Mouse (Mus musculus) myocyte (in vitro differentiated cells): ENCODE measurements at regions not wholly inside any gene's neighbourhood (a gene's known extent, or its start where the extent isn't known, plus 50 kb on each side); places are given as distances from the start of the nearest gene placed in this dataset.

Experiments used
- H3K27me3 ChIP-seq: one replicate; pipeline ENCODE4 v1.6.1; 2011; ENCODE audit not compliant: control insufficient read depth, insufficient read depth, insufficient read length
- H3K36me3 ChIP-seq: one replicate; pipeline ENCODE4 v1.6.1; 2011; ENCODE audit not compliant: control insufficient read depth, insufficient read depth
- H3K4me2 ChIP-seq: one replicate; pipeline ENCODE4 v1.6.1; 2011; ENCODE audit warnings: low read depth, control low read depth
- H3K4me3 ChIP-seq: one replicate; pipeline ENCODE4 v1.5.1; 2011; ENCODE audit warnings: mild to moderate bottlenecking, control low read depth, moderate library complexity
- H3K79me2 ChIP-seq: one replicate; pipeline ENCODE4 v1.6.1; 2011; ENCODE audit not compliant: control insufficient read depth, insufficient read depth
- H3ac ChIP-seq: one replicate; pipeline ENCODE4 v1.6.1; 2011; ENCODE audit not compliant: control insufficient read depth, insufficient read length
- CEBPB ChIP-seq: IDR thresholded peaks from 2 replicates; pipeline ENCODE4 v1.6.1; 2011; ENCODE audit warnings: mild to moderate bottlenecking, moderate library complexity; ENCODE audit not compliant: poor library complexity, insufficient read depth, severe bottlenecking
- E2F4 ChIP-seq: IDR thresholded peaks from one replicate; pipeline ENCODE4 v1.6.1; 2011; ENCODE audit warnings: mild to moderate bottlenecking, control low read depth, moderate library complexity; ENCODE audit not compliant: insufficient read depth
- MAX ChIP-seq: IDR thresholded peaks from one replicate; pipeline ENCODE4 v1.6.1; 2011; ENCODE audit warnings: low read depth, mild to moderate bottlenecking, control low read depth
- MYOD1 ChIP-seq, 3 experiments: IDR thresholded peaks; one replicate each; pipeline ENCODE4 v1.6.1; 2011; ENCODE audit warnings: control low read depth in 2 of 3, low read depth in 2 of 3, mild to moderate bottlenecking in 2 of 3, moderate library complexity in 1 of 3; ENCODE audit not compliant: insufficient read length in 2 of 3, control insufficient read depth in 1 of 3
- MYOG ChIP-seq, 3 experiments: IDR thresholded peaks; one replicate each; pipeline ENCODE4 v1.6.1; 2011; ENCODE audit warnings: control low read depth in 2 of 3, low read depth in 2 of 3, mild to moderate bottlenecking in 2 of 3; ENCODE audit not compliant: insufficient read length in 2 of 3, control insufficient read depth in 1 of 3, insufficient read depth in 1 of 3
- POLR2A ChIP-seq: IDR thresholded peaks from one replicate; pipeline ENCODE4 v1.6.1; 2011; ENCODE audit warnings: low read depth, mild to moderate bottlenecking, control low read depth, moderate library complexity; ENCODE audit not compliant: insufficient read length
- POLR2AphosphoS2 ChIP-seq: IDR thresholded peaks from one replicate; pipeline ENCODE4 v1.6.1; 2011; ENCODE audit warnings: low read depth, control low read depth; ENCODE audit not compliant: insufficient read length
- REST ChIP-seq: IDR thresholded peaks from one replicate; pipeline ENCODE4 v1.6.1; 2011; ENCODE audit warnings: mild to moderate bottlenecking, control low read depth, moderate library complexity; ENCODE audit not compliant: insufficient read depth, insufficient read length
- SRF ChIP-seq: IDR thresholded peaks from one replicate; pipeline ENCODE4 v1.6.1; 2011; ENCODE audit warnings: low read depth; ENCODE audit not compliant: control insufficient read depth, insufficient read length
- TCF12 ChIP-seq: IDR thresholded peaks from one replicate; pipeline ENCODE4 v1.6.1; 2011; ENCODE audit warnings: mild to moderate bottlenecking, control low read depth; ENCODE audit not compliant: poor library complexity, insufficient read depth, severe bottlenecking
- TCF3 ChIP-seq: IDR thresholded peaks from one replicate; pipeline ENCODE4 v1.6.1; 2011; ENCODE audit warnings: low read depth, control low read depth; ENCODE audit not compliant: insufficient read length
- USF1 ChIP-seq: IDR thresholded peaks from one replicate; pipeline ENCODE4 v1.6.1; 2011; ENCODE audit warnings: low read depth, mild to moderate bottlenecking, control low read depth, moderate library complexity

DNA sequence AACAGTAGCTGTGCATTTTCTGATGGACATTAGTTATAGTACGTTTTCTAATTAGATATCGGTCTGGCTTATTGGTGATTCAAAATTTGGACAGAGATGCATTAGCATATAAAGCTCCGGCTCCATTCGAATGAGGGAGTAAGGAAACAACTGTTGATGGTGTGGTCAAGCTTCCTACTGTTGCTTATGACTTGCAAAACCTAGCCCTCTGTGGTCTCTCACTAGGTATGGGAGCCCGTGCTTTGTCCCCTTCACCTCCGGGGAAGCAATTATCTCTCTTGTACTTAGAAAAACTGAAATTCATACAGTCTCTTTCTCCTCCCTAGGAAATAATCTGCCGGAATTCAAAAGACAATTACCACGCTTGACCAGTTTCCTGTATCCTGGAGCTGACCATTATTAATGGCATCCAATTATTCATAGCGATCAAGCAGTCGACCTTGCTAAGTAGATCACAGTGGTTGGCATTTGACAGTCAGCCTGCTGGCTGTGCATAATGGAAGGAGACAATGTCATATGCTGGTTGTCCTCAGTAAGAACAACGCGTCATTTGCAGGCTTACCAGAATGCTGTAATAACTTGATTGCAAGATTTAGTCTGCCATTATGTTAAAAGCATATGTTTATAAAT lies 264.4 kb upstream of the Fam98a start:
- Histone ChIP-seq H3K36me3 (no peaks in the 10 kb centered on the region), H3ac (no peak overlapping the region), H3K27me3 (no peaks in the 10 kb centered on the region), H3K4me2 (no peak overlapping the region), H3K4me3 (no peak overlapping the region), H3K79me2 (no peaks in the 10 kb centered on the region)
- TF ChIP-seq MAX (no peak), POLR2AphosphoS2 (no peak), REST (no peak), TCF3 (no peak), MYOG (IDR thresholded peaks at IDR 0.05; ENCODE audit: control insufficient read depth in 1 of 3, insufficient read depth in 1 of 3, insufficient read length in 2 of 3, low read depth in 2 of 3) (no peak), SRF (no peak), TCF12 (no peak), E2F4 (no peak), POLR2A (no peak), MYOD1 (IDR thresholded peaks at IDR 0.05; ENCODE audit: control insufficient read depth in 1 of 3, insufficient read length in 2 of 3, low read depth in 2 of 3) (no peak), USF1 (no peak), CEBPB (no peak)

DNA sequence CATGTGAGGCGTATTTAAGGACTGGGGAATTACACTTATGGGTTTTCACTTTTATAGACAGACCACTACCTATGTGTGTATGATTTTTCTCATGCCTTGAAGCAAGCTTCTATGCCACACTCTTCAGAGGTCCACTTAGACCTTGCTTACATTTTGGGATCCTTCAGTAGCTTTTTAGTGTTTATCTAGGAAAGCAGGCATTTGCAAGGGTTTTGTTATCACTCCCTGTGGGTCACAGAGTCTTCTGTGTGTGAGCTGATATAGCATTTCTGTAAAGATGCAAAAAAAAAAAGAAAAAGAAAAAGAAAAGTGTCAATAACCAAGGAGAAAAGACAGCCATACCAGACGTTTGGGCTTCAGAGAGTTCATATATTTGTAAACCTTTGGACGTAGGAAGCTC lies 260.4 kb upstream of the Fam98a start:
- Histone ChIP-seq H3K4me3 (no peak overlapping the region), H3K36me3 (no peaks in the 10 kb centered on the region)

DNA sequence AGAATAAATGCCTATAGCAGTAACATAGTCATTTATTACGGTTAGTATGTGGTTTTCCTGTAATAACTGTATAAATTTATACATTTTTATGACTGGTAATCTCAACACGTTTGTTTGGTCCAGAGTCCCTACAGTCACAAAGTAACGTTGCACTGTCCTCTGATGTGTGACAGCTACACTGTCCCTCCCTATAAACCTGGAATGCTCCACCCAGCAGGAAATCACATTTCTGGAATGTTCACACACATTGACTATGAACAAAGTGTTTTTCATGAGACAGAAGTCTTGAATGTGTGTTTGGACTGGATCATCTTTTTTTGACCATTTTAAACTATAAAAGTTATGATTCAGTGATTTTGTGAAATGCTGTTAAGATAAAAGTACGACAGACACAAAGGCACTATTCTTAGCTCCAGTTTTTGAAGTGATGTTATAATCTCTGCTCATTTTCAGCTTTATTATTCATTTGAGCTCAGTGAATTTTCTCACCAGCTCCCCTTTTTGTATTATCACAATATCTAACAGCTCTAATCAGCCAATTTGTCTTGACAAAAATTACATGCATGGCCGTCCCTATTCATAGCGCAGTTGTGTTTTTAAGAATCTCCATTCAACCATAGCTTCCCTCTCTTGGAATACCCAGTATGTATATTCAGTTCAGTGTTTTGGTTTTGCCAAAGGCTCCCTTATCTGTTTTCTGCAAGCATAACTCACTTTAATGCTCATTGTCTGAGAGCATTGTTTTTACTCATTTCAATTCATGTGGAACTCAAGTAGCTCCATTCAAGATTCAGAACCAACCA lies 257.0 kb upstream of the Fam98a start:
- Histone ChIP-seq H3ac (no peak overlapping the region), H3K4me3 (no peak overlapping the region), H3K79me2 (no peaks in the 10 kb centered on the region), H3K27me3 (no peaks in the 10 kb centered on the region), H3K4me2 (no peak overlapping the region), H3K36me3 (no peaks in the 10 kb centered on the region)
- no peak for TF ChIP-seq MAX
- no peak for TF ChIP-seq MYOG (IDR thresholded peaks at IDR 0.05; ENCODE audit: control insufficient read depth in 1 of 3, insufficient read depth in 1 of 3, insufficient read length in 2 of 3, low read depth in 2 of 3)
- no peak for TF ChIP-seq TCF3
- TF ChIP-seq POLR2AphosphoS2: no peak
- TF ChIP-seq CEBPB: no peak
- no peak for TF ChIP-seq REST
- no peak for TF ChIP-seq E2F4
- no peak for TF ChIP-seq USF1
- no peak for TF ChIP-seq SRF
- no peak for TF ChIP-seq TCF12
- TF ChIP-seq POLR2A: no peak
- TF ChIP-seq MYOD1 (IDR thresholded peaks at IDR 0.05; ENCODE audit: control insufficient read depth in 1 of 3, insufficient read length in 2 of 3, low read depth in 2 of 3): no peak

More for the DNA sequence above, 260.4 kb upstream of the Fam98a start:
- Histone ChIP-seq H3K4me2 (no peak overlapping the region), H3K79me2 (no peaks in the 10 kb centered on the region), H3ac (no peak overlapping the region), H3K27me3 (no peaks in the 10 kb centered on the region)
- TF ChIP-seq E2F4 (no peak), TCF3 (no peak), SRF (no peak), REST (no peak), POLR2AphosphoS2 (no peak), CEBPB (no peak), TCF12 (no peak), MAX (no peak), MYOG (IDR thresholded peaks at IDR 0.05; ENCODE audit: control insufficient read depth in 1 of 3, insufficient read depth in 1 of 3, insufficient read length in 2 of 3, low read depth in 2 of 3) (no peak), MYOD1 (IDR thresholded peaks at IDR 0.05; ENCODE audit: control insufficient read depth in 1 of 3, insufficient read length in 2 of 3, low read depth in 2 of 3) (no peak), POLR2A (no peak), USF1 (no peak)

DNA sequence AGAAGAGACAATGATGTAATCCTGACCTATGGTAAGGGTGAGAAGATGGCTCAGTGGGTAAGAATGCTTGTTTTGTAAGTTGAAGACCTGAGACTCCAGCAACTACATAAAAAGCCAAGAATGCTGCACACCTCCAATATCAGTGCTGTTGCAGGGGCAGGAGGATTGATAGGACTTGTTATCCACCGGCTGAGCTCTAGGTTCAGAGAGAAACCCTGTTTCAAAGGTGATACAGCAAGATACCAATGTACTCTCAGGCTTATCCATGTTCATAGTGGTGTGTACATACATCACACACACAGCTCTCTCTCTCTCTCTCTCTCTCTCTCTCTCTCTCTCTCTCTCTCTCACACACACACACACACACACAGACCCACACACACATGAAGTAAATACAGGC lies 256.3 kb upstream of the Fam98a start:
- Histone ChIP-seq H3K27me3 (no peaks in the 10 kb centered on the region), H3ac (no peak overlapping the region), H3K79me2 (no peaks in the 10 kb centered on the region), H3K4me3 (no peak overlapping the region), H3K4me2 (no peak overlapping the region), H3K36me3 (no peaks in the 10 kb centered on the region)
- TF ChIP-seq TCF12: no peak
- no peak for TF ChIP-seq POLR2A
- TF ChIP-seq SRF: no peak
- no peak for TF ChIP-seq TCF3
- TF ChIP-seq CEBPB: no peak
